Mouse (Mus musculus): ENCODE results near the gene Prmt9.

The Prmt9 gene

GRCm38 (mm10) chr8:77535026-77535595, 14.1 kb upstream of the Prmt9 start:
- DNase-seq: peak; percentile 38

- DNase-seq: no peak
Observed at GRCm38 (mm10) chr8:77536821-77537220, 12.4 kb upstream of the Prmt9 start.

GRCm38 (mm10) chr8:77538256-77538655, 10.9 kb upstream of the Prmt9 start:
- DNase-seq: no peak

- no peak for DNase-seq
Observed at GRCm38 (mm10) chr8:77543152-77543777, 5.9 kb upstream of the Prmt9 start.

GRCm38 (mm10) chr8:77544428-77544827, 4.8 kb upstream of the Prmt9 start:
- DNase-seq: no peak

- DNase-seq: no peak
Observed at GRCm38 (mm10) chr8:77545616-77546015, 3.6 kb upstream of the Prmt9 start.

GRCm38 (mm10) chr8:77549881-77550580, 834 bp downstream of the Prmt9 start:
- DNase-seq: no peak

GRCm38 (mm10) chr8:77552491-77552890, 3.3 kb downstream of the Prmt9 start:
- DNase-seq: no peak

- DNase-seq: no peak
Observed at GRCm38 (mm10) chr8:77561441-77561840, 12.2 kb downstream of the Prmt9 start.

GRCm38 (mm10) chr8:77574229-77574628, 25.0 kb downstream of the Prmt9 start:
- DNase-seq: no peak

GRCm38 (mm10) chr8:77577674-77578073, 28.5 kb downstream of the Prmt9 start:
- no peak for DNase-seq

GRCm38 (mm10) chr8:77584174-77584573, 35.0 kb downstream of the Prmt9 start:
- no peak for DNase-seq

GRCm38 (mm10) chr8:77609621-77610020, 60.4 kb downstream of the Prmt9 start:
- DNase-seq: no peak

- peak; percentile 95 for DNase-seq
Observed at GRCm38 (mm10) chr8:77610374-77610969, 61.3 kb downstream of the Prmt9 start, which contains the start of gene Tmem184c. Gene Tmem184c, minus strand, starts transcription at chr8:77610698.

- DNase-seq: peak; percentile 20
Observed at GRCm38 (mm10) chr8:77617916-77618315, 68.7 kb downstream of the Prmt9 start.

GRCm38 (mm10) chr8:77623677-77624209, 74.5 kb downstream of the Prmt9 start:
- no peak for DNase-seq

- DNase-seq: peak; percentile 90
Observed at GRCm38 (mm10) chr8:77629858-77630537, 80.8 kb downstream of the Prmt9 start.

- no peak for DNase-seq
Observed at GRCm38 (mm10) chr8:77630691-77631090, 81.5 kb downstream of the Prmt9 start.
